Mouse (Mus musculus) heart, adult 11 months (tissue): ENCODE data around the gene Gucd1.
A peak's percentile ranks its signal among the peaks of the same experiment; 100 is the strongest.

Experiments used
- DNase-seq: peaks from one replicate; pipeline ENCODE4 v3.0.0; 2022

The Gucd1 gene

DNA sequence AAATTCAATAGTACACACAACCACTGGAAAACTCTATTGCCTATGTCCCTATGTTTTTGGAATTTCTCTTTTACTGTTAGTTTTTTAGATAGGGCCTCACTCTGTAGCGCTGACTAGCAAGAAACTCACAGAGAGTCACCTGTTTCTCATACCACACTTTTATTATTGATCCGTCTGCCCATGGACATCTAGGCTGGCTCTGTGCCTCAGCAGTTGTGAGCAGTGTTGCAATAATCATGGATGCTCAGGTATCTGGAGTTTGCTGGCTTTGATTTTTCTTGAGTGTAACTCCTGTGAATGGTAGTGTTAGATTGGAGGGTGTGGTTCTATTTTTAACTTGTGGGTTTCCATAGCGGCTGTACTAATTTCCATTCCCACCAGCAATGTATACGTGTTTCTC, 162.4 kb downstream of the Gucd1 start:
- DNase-seq = peak; percentile 56

DNA sequence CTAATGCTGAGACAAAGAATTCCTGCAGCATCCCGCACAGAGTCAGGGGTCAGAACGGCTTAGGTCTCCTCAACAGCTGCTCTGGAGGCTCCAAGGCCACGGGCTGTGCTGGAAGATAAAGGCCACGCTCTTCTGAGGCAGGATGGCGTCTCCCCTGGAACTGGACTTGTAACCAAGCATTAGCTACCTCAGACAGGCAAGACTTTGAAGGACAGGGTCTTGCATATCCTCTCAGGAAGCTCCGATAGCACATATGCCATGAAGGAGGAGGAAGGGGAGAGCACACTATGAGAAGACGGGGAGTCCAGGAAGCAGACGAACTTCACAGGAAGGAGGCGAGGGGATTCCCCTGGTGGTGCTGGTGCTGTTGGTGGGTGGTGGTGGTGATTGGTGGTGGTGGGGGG, 163.9 kb downstream of the Gucd1 start:
- peak; percentile 91 for DNase-seq

DNA sequence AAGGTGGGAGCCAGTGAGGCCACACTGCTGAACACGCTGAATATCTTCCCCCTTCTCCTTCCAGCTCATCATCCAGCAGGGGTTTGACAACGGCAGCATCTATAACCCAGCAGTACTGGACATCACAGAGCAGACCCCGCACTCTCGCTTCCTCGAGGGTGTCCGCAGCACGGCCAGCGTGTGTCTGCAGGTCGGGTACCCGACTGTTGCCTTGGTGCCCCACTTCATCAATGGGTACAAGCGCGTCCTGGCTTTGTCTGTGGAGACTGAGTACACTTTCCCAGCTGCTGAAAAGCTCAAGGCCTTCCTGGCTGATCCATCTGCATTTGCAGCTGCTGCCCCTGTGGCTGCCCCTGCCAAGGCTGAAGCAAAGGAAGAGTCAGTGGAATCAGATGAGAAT, 165.2 kb downstream of the Gucd1 start:
- peak; percentile 74 for DNase-seq

DNA sequence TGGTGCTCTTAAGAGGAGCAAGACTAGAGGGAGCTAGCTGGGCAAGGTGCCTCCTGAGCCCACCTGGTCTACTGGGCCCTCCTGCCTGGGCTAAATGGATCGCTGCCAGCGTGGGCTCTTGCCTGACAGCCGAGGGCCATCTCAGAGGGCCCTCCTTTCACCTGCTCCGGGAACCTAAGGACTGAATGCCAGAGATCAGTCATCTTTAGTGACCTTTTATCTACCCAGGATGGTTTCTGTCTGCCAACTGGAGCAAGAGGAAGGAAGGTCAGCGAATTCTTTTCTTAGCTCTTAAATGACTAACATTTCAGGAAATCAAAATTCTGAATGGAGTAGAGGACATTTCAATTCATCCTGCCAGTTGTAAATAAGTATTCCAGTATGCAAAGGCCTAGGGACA, 167.2 kb downstream of the Gucd1 start:
- DNase-seq = peak; percentile 85

DNA sequence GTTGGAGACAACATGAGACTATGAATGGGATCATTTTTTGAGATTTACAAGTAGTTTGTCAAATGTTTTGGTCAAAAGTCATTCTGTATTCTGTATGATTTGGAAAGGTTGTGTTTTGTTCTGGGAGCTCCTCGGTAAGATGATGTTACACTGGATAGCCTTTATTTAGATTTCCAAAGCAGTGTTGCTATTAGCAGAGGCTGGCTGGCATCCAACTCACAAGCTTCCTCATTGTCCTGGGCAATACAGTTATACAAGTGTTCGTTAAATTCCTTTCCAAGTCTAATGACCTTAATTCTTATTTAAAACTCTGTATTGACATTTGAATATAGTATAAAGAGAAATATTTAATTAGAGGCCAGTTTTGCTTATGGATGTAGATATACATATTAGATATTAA, 172.5 kb downstream of the Gucd1 start:
- peak; percentile 92 for DNase-seq

DNA sequence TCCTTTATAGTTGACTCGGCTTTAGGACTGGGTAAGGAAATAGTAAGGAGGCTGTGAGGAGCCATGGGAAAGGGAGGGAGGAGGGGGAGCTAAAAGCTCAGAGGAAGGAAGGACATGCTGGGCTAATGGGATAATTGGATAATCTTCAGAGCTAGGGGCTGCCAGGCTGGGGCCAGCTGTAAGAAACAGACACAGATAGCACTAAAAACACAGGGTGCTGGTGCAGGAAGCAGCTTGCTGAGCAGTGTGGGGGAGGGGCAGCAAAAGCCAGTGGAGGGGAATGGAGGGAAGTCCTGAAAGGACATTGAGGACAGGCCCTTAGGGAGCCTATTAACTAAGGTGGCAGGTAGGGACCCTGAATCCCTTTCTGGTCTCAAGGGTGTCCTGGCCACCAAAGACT, 173.2 kb downstream of the Gucd1 start:
- peak; percentile 93 for DNase-seq

DNA sequence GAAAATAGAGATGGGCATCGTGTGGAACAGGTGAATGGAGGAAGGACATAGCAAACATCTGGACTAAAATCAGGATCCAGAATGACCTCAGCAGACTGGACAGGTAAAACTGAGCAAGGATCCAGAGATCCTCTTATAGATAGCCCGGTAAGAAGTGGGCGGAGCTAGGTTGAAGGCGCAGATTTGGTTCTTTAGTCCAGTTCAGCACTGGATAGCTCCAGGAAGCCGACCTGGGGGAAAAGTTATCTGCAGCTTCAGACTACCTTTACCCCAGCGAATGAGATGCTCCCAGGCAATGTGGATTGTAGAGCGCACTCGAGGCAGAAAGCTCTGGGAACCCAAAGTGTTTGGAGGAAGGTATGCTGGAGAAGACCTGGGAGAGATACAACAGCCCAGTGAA, 175.8 kb downstream of the Gucd1 start:
- no peak for DNase-seq

DNA sequence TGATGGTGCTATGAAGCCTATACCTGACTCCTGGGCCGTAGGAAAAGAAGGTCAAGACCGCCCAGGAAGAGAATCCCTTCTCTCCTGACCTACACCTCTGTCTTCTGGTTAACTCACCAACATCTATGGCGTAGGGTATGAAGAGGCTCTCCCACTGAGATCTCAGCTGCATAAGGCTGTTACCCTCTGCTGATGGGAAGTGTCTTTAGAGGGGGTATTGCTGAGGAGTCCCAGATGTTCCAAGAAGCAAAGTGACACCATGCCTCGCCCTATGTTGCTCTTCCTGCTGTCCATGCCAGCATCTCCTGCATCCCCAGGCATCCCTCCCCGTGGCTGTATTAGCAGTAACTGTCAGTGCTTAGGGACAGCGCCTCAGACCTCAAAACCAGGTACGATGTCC, 178.4 kb downstream of the Gucd1 start:
- no peak for DNase-seq

DNA sequence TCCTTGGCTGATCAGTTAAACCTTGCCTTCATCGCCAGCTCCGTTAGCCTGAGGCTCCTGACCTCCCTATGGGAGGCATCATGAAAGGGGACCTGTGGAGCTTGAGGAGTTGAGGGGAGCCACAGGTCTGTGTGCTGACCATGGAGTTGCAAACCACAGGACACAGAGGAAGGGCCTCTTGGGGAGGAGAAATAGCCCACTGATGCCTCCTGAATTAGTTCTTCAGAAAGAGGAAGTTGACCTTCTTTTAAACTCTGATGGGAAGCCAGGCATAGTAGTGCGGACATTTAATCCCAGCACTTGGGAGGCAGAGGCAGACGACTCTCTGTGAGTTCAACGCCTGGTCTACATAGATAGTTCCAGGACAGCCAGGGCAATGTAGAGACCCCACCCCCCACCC, 178.9 kb downstream of the Gucd1 start:
- DNase-seq = no peak

DNA sequence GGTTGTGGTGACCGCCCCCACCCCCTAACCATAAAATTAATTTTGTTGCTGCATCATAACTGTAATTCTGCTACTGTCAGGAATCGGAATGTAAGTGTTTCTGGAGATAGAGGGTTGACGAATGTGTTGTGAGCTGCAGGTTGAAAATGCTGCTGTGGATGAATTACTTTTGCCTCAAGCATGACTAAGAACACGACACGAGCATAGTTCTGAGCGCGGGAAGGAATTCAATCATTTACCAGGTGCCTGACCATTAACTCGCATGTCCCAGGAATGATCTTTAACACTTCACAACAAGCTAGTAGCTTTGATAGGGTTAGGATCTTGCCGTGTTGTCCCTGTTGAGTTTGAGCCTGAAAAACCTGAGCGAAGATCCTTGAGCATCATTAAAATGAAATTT, 180.5 kb downstream of the Gucd1 start:
- no peak for DNase-seq

DNA sequence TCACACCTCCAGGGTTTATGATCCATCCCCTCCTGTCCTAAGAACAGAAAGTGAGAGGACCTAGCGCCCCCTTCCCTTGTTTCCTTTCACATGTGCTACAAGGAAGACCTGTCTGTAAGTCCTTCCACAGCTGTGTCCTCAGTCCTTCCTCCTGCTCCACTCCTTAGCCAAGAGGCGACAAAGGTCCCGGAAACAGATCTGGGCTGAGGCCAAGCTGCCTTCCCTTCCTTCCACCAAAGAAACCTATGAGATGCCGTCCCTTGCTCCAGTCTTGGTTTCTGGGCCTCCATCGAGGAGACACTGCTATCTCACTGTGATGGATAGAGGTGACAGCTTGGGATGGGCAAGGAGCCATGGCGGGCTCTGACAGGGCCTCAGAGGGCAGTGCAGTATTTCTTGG, 182.7 kb downstream of the Gucd1 start:
- DNase-seq = peak; percentile 98

DNA sequence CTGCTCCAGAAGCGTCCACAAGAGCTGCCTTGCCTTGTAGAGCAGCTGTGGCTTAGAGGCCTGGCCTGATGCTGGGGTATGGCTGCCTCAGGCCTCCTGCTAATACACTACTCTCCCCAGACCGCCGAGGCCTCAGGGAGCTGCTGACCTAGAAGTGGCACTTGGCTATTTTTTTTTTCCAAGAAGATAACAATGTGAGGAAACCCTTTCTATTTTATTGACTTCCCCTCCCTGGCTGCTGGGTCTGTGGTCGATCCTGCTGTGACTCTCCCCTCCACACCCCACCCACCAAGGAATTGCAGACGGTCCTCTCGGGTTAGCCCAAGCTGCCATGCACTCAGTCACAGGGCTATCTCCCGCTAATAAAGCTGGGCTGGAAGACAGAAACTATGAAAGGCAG, 183.6 kb downstream of the Gucd1 start:
- DNase-seq = peak; percentile 91

DNA sequence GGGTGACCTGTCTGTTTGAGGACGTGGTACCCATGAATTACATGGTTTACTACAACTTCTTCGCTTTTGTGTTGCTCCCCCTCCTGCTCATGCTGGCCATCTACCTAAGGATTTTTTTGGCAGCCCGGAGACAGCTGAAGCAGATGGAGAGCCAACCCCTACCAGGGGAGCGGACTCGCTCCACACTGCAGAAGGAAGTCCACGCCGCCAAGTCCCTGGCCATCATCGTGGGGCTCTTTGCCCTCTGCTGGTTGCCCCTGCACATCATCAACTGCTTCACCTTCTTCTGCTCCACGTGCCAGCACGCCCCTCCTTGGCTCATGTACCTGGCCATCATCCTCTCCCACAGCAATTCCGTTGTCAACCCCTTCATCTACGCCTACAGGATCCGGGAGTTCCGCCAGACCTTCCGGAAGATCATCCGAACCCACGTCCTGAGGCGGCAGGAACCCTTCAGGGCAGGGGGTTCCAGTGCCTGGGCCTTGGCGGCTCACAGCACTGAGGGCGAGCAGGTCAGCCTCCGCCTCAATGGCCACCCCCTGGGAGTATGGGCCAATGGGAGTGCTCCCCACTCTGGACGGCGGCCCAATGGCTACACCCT, 184.5 kb downstream of the Gucd1 start:
- DNase-seq = peak; percentile 91

DNA sequence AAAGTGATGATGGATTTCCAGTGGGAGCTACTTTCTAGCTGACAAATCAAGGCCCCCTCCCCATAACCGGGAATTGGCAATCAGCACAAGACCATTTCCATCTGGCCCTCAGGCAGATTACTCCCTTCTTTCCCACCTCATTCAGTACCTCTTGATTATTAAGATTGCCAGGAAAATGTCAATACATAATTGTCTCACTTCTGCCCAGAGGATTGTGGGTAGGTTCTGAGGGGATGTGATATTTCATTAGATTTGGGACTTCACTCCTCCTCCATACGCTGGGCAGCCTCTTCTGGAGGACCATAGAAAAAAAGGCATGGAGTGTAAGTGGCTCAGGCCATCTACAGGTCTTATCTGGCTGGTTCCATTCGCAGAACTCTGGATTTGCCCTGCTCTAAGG, 185.5 kb downstream of the Gucd1 start:
- DNase-seq = no peak

DNA sequence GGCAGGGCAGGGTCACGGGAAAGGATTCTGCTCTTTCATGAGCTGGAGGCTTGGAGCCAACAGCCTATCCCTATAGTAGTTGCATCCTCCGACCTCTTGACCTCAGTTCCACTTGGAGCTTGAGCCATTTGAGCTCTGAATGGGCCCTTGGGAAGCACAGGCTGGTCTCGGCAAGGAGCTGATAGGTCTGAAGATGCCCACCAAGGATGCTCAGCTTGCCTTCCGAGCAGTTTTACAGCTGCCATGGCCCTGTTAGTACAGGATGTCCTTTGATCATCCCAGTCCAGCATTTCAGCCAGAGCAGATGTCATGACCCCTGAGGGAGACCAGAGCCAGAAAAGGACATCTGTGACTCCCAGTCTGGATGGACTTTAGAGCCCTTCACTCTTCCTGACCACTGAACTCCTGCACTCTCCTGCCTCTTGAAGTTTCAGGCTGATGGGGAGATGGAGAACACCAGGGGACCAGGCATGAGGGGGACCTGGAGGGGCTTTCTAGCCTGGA, 189.5 kb downstream of the Gucd1 start:
- DNase-seq = peak; percentile 95

DNA sequence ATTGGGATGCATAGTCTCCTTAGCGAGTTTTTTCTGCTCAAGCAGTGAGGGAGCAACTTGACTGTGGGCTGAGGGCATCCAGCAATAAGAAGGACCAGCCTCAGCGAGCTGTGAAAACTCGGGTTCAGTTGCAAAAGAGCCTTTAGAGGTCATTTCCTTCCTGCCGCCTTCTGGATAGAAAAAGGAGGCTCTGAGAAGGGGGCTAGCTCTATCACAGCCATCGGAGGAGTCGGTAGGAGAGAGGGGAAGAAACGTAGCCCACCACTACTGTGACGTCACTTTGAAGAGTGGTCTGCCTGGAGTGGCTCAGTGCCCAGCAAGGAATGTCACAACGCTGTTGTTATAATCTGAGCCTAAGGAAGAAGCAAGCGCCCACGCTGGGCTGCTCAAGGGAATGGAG, 190.7 kb downstream of the Gucd1 start:
- DNase-seq = peak; percentile 87

DNA sequence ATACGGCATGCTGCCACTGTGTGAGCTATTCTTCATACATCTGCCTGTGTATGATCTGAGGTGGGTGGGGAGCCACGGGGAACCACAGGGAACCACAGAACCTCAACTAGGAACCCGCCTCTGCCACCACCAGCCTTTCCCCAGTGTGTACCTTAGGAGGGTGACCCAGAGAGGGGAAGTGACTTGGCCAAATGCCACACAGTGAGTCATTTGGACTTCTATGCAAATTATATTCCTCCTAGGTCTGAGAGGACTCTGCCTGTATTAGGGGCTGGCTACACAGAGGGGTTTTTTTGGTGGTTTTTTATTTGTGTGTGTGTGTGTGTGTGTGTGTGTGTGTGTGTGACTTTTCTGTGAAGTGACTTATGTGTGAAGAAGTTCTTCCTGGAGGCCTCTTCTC, 191.2 kb downstream of the Gucd1 start:
- peak; percentile 96 for DNase-seq

DNA sequence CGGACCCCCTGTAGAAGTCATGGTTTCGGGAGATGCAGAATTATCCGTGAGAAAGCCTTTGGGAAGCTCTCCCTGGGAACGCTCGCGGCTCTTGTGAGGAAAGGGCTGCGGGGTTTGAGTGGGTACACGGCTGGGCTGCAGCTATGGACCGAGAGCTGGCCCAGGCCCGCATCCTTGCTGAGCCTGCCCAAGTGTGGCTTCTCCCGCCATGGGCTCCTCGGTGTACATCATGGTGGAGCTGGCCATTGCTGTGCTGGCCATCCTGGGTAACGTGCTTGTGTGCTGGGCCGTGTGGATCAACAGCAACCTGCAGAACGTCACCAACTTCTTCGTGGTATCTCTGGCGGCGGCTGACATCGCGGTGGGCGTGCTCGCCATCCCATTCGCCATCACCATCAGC, 192.0 kb downstream of the Gucd1 start:
- DNase-seq = peak; percentile 91

DNA sequence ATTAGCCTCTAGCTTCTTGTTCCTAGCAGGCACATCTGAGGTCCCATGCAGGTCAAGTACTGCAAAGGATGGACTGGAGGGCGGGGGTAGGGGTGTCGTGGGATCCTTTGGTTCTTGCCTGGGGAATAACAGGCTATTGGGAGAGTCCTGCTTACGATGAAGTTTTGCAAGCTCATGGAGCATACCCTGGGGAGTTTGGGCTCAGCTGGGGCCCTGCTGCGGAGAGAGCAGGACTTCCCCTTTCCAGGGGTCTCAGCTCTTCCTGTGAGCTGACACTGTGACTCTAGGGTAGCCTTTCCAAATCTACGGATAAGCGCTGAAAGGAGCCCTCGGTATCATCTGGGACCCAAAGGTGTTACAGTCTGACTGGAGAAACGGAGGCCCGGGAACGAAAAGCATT, 193.4 kb downstream of the Gucd1 start:
- DNase-seq = peak; percentile 91

DNA sequence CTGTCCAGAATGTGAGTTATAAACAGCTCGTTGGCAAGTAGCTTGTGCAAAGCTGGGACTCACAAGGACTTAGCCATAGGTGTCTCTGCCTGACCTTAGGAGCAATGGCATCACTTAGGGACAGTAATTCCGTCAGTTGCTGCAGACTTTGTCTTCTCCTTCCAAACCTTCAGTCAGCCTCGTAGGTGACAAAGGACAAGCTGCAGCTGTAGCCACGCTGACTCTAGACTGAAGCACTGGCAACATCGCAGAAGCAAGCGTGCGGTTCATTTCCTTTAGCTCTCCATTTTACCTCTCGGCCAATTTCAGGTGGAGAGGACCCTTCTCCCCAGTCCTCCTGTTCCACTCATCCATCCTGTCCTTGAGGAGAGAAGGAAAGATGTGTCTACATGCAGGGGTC, 193.8 kb downstream of the Gucd1 start:
- DNase-seq = peak; percentile 82

DNA sequence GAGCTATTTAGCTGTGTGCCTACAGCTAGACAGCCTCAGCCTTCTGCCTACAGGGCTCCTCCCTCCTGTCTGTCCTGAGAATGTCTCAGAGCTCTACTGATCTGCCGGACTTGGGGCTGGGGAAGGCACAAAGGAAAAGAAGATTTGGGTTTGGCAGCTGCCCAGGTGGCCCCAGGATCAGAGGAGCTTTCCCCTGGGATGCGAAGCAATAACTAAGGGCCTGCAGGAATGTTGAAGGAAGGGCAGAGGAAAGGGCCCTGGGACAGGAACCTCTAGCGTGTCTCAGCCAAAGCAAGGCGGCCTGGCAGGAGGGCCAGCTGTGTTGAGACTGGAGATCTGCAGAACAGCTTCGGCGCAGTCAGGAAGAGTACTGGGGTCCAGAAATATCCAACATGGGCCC, 194.8 kb downstream of the Gucd1 start:
- peak; percentile 95 for DNase-seq

DNA sequence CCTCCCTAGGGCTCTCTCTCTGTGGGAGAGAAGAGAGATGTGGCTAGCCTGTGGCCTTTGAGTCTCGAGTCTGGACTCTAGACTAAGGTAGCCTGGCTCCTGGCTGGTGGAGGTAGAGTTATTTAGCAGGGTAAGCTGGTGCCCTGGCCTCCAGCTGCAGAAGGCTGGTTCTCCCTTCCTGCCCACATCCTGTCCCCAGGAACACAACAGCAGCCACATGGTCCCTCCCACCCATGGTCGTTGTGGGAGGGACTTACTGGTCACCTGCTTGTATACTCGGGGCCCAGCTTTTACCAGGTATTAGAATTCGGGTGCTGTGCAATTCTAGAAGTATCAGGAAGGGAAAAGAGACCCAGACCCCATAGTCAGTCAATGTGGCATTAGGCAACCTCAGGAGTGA, 197.5 kb downstream of the Gucd1 start:
- DNase-seq = no peak

DNA sequence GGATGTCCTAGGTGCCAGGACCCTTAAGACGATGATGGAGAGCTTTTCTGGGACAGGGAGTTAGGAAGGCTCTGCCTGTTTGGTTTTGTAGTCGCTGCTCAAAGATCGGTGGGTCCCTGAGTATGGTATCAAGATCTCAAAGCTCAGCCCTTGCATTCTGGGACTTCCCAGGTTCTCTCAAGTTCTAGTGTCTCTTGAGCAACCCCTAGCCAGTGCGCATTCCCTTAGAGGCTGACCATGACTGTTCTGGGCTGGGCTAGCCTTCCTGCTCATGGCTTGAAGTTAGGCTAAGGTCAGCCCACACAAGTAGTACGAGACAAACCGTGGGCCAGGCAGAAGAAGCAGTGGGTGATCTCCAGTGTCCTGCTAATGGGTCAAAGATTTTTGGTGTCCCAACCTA, 199.6 kb downstream of the Gucd1 start:
- peak; percentile 94 for DNase-seq

DNA sequence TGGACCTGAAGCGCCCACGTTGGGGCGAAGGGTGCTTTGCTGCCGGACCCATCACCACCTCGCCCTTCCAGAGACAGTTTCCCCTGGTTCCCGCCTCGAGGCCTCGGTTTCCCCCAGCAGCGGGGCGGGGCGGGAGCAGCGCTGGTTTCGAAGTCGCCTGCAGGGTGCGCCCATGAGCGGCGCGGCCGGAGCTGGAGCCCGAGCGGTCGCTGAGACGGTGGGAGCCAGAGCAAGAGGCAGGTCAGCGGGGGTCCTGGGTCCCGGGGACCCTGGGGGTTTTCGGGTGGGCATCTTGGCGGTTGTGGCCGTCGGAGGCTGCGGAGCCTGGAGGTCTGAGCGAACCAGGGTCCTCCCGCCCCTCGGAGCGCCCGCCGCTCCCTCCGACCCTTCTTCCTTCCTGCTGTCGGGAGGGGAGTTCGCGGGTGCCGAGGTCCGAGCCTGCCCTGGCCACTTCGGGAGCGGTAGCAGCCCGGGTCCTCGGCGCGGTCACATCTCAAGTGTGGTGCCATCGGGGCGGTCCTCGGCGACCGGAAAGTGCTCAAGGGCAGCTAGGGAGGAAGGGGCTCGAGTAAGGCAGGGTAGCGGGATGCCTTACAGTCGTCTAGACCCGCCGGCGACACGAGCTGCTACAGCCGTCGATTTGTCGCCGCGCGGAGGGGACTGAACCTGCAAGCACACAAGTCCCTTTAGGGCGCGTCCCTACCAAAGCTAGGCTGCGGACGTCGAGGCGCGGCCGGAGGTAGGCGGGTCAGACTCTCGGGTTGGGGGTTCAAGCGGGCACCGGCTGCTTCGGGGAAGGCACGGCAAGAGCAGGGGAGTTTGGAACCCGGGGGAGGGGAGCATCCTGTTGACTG, 200.6 kb downstream of the Gucd1 start:
- DNase-seq = peak; percentile 97

DNA sequence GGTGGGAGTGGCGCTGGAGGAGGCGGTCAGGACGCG, 201.1 kb downstream of the Gucd1 start, which contains the start of gene Adora2a:
TSS of gene Adora2a (plus strand) at position 6 of the 36 bp plus-strand sequence.
- DNase-seq = no peak
